Mouse (Mus musculus): ENCODE data around the gene Dok7. TPM values are rescaled to one million over a fixed set of nuclear protein-coding genes. Genes with fewer than 3 reads are reported as not detected.

Gene Dok7
- 7.0 and 7.8 TPM in 2 replicates for polyA plus RNA-seq (2015; fragmentation: Nextera tagmentation; extraction: Ambion mirVana)

DNA sequence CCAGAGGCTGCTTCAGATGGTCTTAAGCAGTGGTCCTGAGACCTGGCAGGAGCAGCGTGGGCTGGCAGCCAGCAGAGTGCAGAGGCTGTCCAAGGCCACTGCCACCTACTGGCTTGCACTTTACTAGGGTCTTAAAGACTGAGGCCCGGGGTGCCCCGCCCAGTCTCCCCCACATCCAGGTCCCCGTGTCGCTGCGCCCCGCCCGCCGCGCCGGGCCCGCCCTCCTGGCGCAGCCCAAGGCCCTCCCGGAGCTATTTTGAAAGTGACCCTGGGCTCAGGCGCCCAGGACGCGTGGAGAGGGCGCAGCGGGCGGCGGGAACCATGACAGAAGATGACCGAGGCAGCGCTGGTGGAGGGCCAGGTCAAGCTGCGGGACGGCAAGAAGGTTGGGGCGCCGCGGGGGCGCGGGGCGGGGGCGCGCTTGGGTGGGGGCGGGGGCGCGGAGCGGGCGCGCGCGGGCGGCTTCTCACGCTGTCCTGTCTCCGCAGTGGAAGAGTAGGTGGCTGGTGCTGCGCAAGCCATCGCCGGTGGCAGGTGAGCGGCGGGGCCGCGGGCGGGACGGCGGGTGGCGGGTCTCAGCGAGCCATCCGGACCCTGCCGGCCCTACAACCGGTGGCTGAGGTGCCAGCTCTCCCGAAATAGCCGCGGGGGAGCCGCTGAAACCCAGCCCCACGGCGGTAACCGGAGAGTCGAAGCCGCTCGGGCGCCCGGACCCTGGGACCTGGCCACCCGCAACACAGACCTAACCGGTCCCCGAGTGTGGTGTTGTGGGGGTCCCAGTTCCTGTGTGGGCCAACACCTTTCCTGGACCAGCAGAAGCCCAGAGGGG lies at the start of gene Dok7:
Gene Dok7, plus strand, starts transcription at position 163 of the 829 bp plus-strand sequence.
- peak within 1 kb of the TSS; percentile 74 for H3K9ac ChIP-seq (replicated peaks; ENCODE audit: low read depth, low read length)
- H3K36me3 ChIP-seq (ENCODE audit: control insufficient read depth, insufficient read depth), result no peaks in the 10 kb centered on the region
- ATAC-seq, result peak; percentile 72
- H3K4me3 ChIP-seq (replicated peaks; ENCODE audit: low read length), result peak within 1 kb of the TSS; percentile 60
- under 1% methylated on average over 52 of the region's 74 CpGs for WGBS
- no peak within 1 kb of the TSS for H3K27ac ChIP-seq (ENCODE audit: low read length)
- peak within 1 kb of the TSS; percentile 91 for H3K4me2 ChIP-seq (ENCODE audit: low read length)
- peaks cover 18% of the 10 kb centered on the region for H3K4me1 ChIP-seq (replicated peaks; ENCODE audit: control insufficient read depth, insufficient read depth, low read length)
- H3K27me3 ChIP-seq (replicated peaks; ENCODE audit: control insufficient read depth, insufficient read depth, low read length), result no peaks in the 10 kb centered on the region
- H3K9me3 ChIP-seq (ENCODE audit: control insufficient read depth, low read length), result no peaks in the 10 kb centered on the region

DNA sequence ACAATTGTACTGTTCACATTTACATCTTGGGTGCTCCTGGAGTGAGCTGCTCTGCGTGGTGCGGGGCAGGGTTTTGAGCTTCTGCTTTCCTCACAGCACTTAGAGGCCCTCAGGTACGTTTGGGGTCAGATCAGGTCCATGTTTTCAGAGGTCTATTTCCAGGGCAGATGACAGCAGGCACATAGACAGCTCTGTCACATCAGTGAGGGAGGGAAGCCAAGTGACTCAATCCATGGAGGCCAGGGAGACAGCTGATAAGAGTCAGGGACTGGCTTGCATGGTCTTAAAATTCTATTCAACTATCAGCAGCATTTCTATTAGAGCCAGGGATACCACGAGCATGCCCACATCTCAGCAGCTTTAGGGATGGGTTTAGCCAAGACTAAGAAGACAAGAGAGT lies 47.4 kb upstream of the Dok7 start:
- WGBS, result 92% methylated on average over 4 of the region's 4 CpGs

DNA sequence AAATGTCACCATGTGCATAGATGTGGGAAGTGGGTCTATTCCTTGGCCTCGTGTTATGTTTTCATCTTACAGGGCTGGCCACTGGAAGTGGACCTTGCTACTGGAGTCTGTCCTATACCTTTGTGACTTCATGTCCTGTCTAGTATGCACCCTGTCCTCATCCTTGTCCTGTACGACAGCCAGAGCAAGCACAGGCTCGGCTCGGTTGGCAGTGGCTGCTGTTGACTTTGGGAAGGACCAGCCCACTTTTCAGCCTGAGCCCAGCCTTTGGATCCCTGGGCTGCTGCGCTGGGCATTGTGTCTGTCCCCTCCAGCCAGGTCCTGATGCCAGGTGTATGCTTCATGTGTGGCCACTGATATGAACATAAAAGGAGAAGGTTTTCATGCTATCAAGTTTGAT lies 45.9 kb upstream of the Dok7 start:
- 81% methylated on average over 5 of the region's 5 CpGs for WGBS
- no peak overlapping the region for H3K9ac ChIP-seq (replicated peaks; ENCODE audit: low read depth, low read length)
- H3K36me3 ChIP-seq (ENCODE audit: control insufficient read depth, insufficient read depth), result no peaks in the 10 kb centered on the region
- H3K9me3 ChIP-seq (ENCODE audit: control insufficient read depth, low read length), result no peaks in the 10 kb centered on the region
- H3K4me3 ChIP-seq (replicated peaks; ENCODE audit: low read length), result no peak overlapping the region
- no peak for ATAC-seq
- H3K27ac ChIP-seq (ENCODE audit: low read length), result no peak overlapping the region
- H3K4me1 ChIP-seq (replicated peaks; ENCODE audit: control insufficient read depth, insufficient read depth, low read length), result 0 out of 2 replicates have a peak, but pooled peaks cover 7% of the 10 kb centered on the region
- H3K27me3 ChIP-seq (replicated peaks; ENCODE audit: control insufficient read depth, insufficient read depth, low read length), result no peaks in the 10 kb centered on the region
- no peak overlapping the region for H3K4me2 ChIP-seq (ENCODE audit: low read length)

More for the DNA sequence above, 47.4 kb upstream of the Dok7 start:
- ATAC-seq, result no peak
- Histone ChIP-seq H3K36me3 (ENCODE audit: control insufficient read depth, insufficient read depth) (no peaks in the 10 kb centered on the region), H3K4me1 (replicated peaks; ENCODE audit: control insufficient read depth, insufficient read depth, low read length) (peaks cover 8% of the 10 kb centered on the region), H3K27me3 (replicated peaks; ENCODE audit: control insufficient read depth, insufficient read depth, low read length) (no peaks in the 10 kb centered on the region), H3K4me2 (ENCODE audit: low read length) (no peak overlapping the region), H3K9me3 (ENCODE audit: control insufficient read depth, low read length) (no peaks in the 10 kb centered on the region), H3K27ac (ENCODE audit: low read length) (no peak overlapping the region), H3K4me3 (replicated peaks; ENCODE audit: low read length) (no peak overlapping the region), H3K9ac (replicated peaks; ENCODE audit: low read depth, low read length) (no peak overlapping the region)

DNA sequence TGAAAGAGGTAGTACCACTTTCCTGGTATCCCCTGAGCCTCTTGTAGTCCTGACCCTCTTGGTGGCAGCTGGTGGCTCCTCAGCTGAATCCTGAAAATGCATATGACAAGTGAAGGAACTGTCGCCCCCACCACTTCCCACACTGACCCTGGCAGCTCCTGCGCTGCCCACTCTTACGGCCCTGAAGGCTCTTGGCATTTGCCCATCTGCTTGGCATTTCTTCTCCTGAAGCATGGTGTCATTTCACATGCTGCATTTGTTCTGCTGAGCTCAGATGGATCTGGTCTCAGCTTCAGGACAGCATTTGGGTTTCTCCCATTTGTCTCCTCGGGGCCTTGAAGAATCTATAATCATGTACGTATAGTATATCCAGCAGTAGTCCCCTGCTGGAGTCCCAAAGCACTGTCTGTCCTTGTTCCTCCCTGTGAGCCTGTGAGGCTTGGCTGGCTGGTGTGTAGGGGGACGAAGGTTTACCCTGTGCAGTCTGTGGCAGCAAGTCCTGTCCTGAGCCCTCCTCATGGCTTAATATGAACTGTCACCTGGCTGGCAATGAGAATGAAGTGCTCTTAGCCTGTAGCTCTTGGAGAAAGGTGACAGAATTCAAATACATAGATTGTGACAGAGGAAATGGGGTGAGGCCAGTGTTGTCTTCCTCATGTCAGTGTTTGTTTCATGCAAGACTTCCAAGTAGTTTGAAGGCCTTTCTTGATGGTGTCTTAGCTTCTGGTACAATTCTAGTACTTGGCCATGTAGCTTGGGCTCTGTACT lies 45.2 kb upstream of the Dok7 start:
- Histone ChIP-seq H3K4me1 (replicated peaks; ENCODE audit: control insufficient read depth, insufficient read depth, low read length) (0 out of 2 replicates have a peak, but pooled peaks cover 7% of the 10 kb centered on the region), H3K36me3 (ENCODE audit: control insufficient read depth, insufficient read depth) (no peaks in the 10 kb centered on the region), H3K4me2 (ENCODE audit: low read length) (no peak overlapping the region), H3K27me3 (replicated peaks; ENCODE audit: control insufficient read depth, insufficient read depth, low read length) (no peaks in the 10 kb centered on the region), H3K4me3 (replicated peaks; ENCODE audit: low read length) (no peak overlapping the region), H3K9me3 (ENCODE audit: control insufficient read depth, low read length) (no peaks in the 10 kb centered on the region), H3K27ac (ENCODE audit: low read length) (no peak overlapping the region), H3K9ac (replicated peaks; ENCODE audit: low read depth, low read length) (no peak overlapping the region)
- no peak for ATAC-seq
- 87% methylated on average over 6 of the region's 6 CpGs for WGBS

DNA sequence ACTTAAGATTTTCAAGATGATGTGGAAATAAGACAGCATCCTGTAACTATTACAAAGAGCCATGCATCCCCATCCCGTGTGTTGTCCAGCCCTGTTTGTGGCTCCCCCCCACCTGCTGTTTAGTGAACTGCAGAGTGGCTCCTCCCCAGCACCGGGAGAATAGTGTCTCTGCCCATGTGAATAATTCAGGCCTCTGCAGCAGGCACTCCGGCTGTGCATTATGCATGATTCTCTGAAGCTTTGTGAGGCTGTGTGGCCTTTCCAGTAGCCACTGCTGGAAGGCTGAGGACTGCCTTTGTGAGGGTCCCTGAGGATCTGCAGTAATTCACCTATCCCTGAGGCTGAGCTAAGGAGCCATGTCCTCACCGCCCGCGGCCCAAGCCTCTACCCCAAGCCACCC lies 42.5 kb upstream of the Dok7 start:
- no peak overlapping the region for H3K9ac ChIP-seq (replicated peaks; ENCODE audit: low read depth, low read length)

DNA sequence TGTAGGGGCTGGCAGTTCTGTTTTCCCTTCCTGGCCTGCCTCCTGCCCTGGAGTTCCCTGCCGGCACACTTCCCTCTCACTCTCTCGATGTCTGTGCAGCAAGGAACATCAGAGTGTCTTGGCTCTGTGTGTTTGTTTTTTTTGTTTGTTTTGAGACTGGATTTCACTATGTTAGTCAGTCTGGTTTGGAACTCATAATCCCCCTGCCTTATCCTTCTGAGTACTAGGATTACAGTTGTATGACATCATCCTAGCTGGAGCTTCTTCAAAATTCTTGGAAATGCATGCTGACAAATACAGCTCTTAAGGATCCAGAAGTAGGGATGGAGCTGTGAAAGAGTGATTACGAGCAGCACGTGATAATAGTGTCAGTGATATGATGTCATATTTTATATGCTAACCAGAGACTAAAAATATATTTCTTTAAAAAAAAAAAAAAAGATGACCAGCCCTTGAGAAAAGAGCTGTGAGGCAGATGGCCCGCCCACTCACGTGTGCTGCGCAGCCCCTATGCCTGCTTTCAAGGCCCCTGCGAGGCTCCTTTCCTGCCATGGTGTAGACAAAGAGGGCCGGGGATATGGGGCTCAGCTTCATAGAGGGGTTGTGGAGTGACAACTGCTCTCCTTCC lies 36.8 kb upstream of the Dok7 start:
- Histone ChIP-seq H3K4me2 (ENCODE audit: low read length) (no peak overlapping the region), H3K9ac (replicated peaks; ENCODE audit: low read depth, low read length) (no peak overlapping the region), H3K27ac (ENCODE audit: low read length) (peak overlapping the region; percentile 47), H3K36me3 (ENCODE audit: control insufficient read depth, insufficient read depth) (0 out of 2 replicates have a peak, but pooled peaks cover 4% of the 10 kb centered on the region), H3K27me3 (replicated peaks; ENCODE audit: control insufficient read depth, insufficient read depth, low read length) (no peaks in the 10 kb centered on the region), H3K4me3 (replicated peaks; ENCODE audit: low read length) (no peak overlapping the region), H3K4me1 (replicated peaks; ENCODE audit: control insufficient read depth, insufficient read depth, low read length) (peaks cover 6% of the 10 kb centered on the region; the same call in 1 of the 2 replicates), H3K9me3 (ENCODE audit: control insufficient read depth, low read length) (no peaks in the 10 kb centered on the region)
- no peak for ATAC-seq
- WGBS, result 70% methylated on average over 9 of the region's 9 CpGs

More for the DNA sequence above, 42.5 kb upstream of the Dok7 start:
- Histone ChIP-seq H3K4me2 (ENCODE audit: low read length) (no peak overlapping the region), H3K27me3 (replicated peaks; ENCODE audit: control insufficient read depth, insufficient read depth, low read length) (no peaks in the 10 kb centered on the region), H3K4me1 (replicated peaks; ENCODE audit: control insufficient read depth, insufficient read depth, low read length) (0 out of 2 replicates have a peak, but pooled peaks cover 7% of the 10 kb centered on the region), H3K36me3 (ENCODE audit: control insufficient read depth, insufficient read depth) (no peaks in the 10 kb centered on the region), H3K9me3 (ENCODE audit: control insufficient read depth, low read length) (no peaks in the 10 kb centered on the region), H3K27ac (ENCODE audit: low read length) (no peak overlapping the region), H3K4me3 (replicated peaks; ENCODE audit: low read length) (no peak overlapping the region)
- ATAC-seq, result peak; percentile 76; the same call in 1 of the 2 replicates
- WGBS, result 26% methylated on average over 6 of the region's 6 CpGs

DNA sequence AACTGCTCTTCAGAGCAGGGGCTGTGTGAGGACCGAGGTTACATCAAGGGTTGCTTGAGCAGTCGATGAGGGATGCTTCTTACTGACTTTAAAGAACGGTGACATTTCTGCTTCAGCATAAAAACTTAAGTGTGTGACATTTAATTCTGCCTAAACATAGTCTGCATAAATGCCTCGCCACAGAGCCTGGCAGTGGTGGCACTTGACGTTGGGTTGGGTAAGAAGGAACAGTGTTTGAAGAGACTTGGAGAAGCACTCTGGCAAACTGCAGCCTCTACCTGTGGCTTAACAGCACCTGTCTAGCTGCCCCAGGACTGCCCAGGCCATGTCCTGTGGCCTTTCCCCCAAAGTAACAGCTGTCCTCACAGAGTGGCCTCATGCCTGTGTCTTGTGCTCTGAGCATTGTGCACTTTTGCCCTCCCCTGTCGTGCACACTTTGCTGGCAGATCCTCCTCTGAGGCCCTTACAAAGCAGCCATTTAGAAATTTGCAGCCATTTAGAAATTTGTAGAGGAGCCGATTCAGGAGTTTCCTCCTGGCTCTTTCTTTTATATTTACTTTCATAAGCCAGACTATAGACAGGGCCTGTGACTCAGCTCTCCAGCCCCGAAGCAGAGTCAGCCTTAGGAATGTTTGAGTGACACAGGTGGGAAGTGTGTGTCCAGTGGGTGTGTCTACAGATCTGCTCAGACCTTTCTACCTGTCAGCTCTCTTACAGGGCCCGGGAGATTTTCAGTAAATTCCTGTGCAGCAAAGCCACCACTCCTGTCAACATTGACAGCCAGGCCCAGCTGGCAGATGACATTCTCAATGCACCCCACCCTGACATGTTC lies 35.9 kb upstream of the Dok7 start:
- Histone ChIP-seq H3K4me2 (ENCODE audit: low read length) (no peak overlapping the region), H3K27ac (ENCODE audit: low read length) (peak overlapping the region; percentile 47), H3K4me3 (replicated peaks; ENCODE audit: low read length) (no peak overlapping the region), H3K9me3 (ENCODE audit: control insufficient read depth, low read length) (no peaks in the 10 kb centered on the region), H3K4me1 (replicated peaks; ENCODE audit: control insufficient read depth, insufficient read depth, low read length) (peaks cover 6% of the 10 kb centered on the region; the same call in 1 of the 2 replicates), H3K36me3 (ENCODE audit: control insufficient read depth, insufficient read depth) (0 out of 2 replicates have a peak, but pooled peaks cover 4% of the 10 kb centered on the region), H3K27me3 (replicated peaks; ENCODE audit: control insufficient read depth, insufficient read depth, low read length) (no peaks in the 10 kb centered on the region), H3K9ac (replicated peaks; ENCODE audit: low read depth, low read length) (no peak overlapping the region)
- ATAC-seq, result no peak
- 78% methylated on average over 9 of the region's 9 CpGs for WGBS

DNA sequence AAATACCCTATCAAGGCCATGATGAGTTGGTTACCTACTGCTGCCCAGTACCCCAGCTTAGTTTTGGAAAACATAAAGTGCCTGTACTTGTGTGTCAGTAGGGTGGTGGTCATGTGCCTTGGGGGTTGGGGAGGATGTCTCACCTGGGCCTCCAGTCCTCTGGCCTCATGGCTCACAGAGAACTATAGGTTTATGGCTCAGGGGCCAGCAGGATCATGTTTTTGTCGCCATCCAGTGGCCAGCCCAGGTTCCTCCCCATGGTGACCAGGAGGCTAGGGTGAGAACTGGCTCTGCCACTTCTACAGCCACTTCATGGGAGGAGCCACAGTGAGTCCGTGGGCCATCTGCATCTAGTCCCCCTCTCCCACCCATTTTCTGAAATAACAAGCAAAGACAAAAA lies 31.6 kb upstream of the Dok7 start:
- no peak overlapping the region for H3K4me3 ChIP-seq (replicated peaks; ENCODE audit: low read length)
- no peak for ATAC-seq
- H3K9ac ChIP-seq (replicated peaks; ENCODE audit: low read depth, low read length), result no peak overlapping the region
- WGBS, result 19% methylated on average over 2 of the region's 2 CpGs
- H3K27me3 ChIP-seq (replicated peaks; ENCODE audit: control insufficient read depth, insufficient read depth, low read length), result no peaks in the 10 kb centered on the region
- H3K4me1 ChIP-seq (replicated peaks; ENCODE audit: control insufficient read depth, insufficient read depth, low read length), result peaks cover 2% of the 10 kb centered on the region; the same call in 1 of the 2 replicates
- no peak overlapping the region for H3K27ac ChIP-seq (ENCODE audit: low read length)
- H3K36me3 ChIP-seq (ENCODE audit: control insufficient read depth, insufficient read depth), result peaks cover 24% of the 10 kb centered on the region
- H3K4me2 ChIP-seq (ENCODE audit: low read length), result no peak overlapping the region
- H3K9me3 ChIP-seq (ENCODE audit: control insufficient read depth, low read length), result no peaks in the 10 kb centered on the region

Measured in forebrain, embryonic 16.5 days (tissue).